Mouse (Mus musculus) central nervous system, embryonic 14 days (tissue): Measurements from ENCODE around the gene Ogdhl. TPM values are rescaled to one million over a fixed set of nuclear protein-coding genes. Genes with fewer than 3 reads are reported as not detected.

Experiments used
- polyA plus RNA-seq: library from polyadenylated mRNA; depleted of rRNA; stranded (reverse); fragments of >200 nt; gene quantifications from 2 replicates; pipeline ENCODE4 v1.2.3, GENCODE M21; 2012; rRNA removed

Gene Ogdhl
- 18.2 and 20.8 TPM in 2 replicates for polyA plus RNA-seq

GRCm38 (mm10) chr14:32321732-32322685 is at the start of gene Ogdhl:
Gene Ogdhl (plus strand): TSS chr14:32322019.

GRCm38 (mm10) chr14:32388196-32388595 is 66.4 kb downstream of the Ogdhl start, which contains the start of gene 1700024G13Rik:
Gene 1700024G13Rik (minus strand): TSS chr14:32388391.

Other genes starting within 250 kb of the Ogdhl start
- 23.7 and 30.7 TPM in 2 replicates for gene Oxnad1, start 236.6 kb upstream of the Ogdhl start, polyA plus RNA-seq
- 41.7 and 46.9 TPM in 2 replicates for gene Dph3, start 236.3 kb upstream of the Ogdhl start, polyA plus RNA-seq
- not detected in 2 replicates for gene Msmb, start 180.0 kb upstream of the Ogdhl start, polyA plus RNA-seq
- gene Ncoa4, start 162.2 kb upstream of the Ogdhl start, polyA plus RNA-seq, result 47.1 and 54.4 TPM in 2 replicates
- gene Timm23, start 120.1 kb upstream of the Ogdhl start, polyA plus RNA-seq, result 159 and 162 TPM in 2 replicates
- gene Parg, start 120.1 kb upstream of the Ogdhl start, polyA plus RNA-seq, result 19.6 and 20.3 TPM in 2 replicates
- 0.44 and 0.55 TPM in 2 replicates for gene 1700024G13Rik, start 66.4 kb downstream of the Ogdhl start, polyA plus RNA-seq
- gene Slc18a3, start 142.8 kb downstream of the Ogdhl start, polyA plus RNA-seq, result 2.4 and 3.4 TPM in 2 replicates
- gene Chat, start 144.0 kb downstream of the Ogdhl start, polyA plus RNA-seq, result 0.81 and 1.4 TPM in 2 replicates
- 15.2 and 15.5 TPM in 2 replicates for gene Ercc6, start 191.5 kb downstream of the Ogdhl start, polyA plus RNA-seq